Mouse (Mus musculus): ENCODE results near the gene Flcn. TPM values are rescaled to one million over a fixed set of nuclear protein-coding genes. Genes with fewer than 3 reads are reported as not detected.
"Not testable (repeated sequence)": the region's sequence is repeated elsewhere in the genome, so short reads cannot be mapped to it uniquely, and the experiment has no call there.

Gene Flcn
- 100 to 1,000 TPM; 122 to 465 (median 250) TPM for total RNA-seq (2018; cell fraction: chromatin; rRNA removed)
- 100 to 1,000 TPM in 1 of 26 experiments, 10 to 100 TPM in 25; 14.4 to 102 (median 50.4) TPM for total RNA-seq (2018; cell fraction: cytosol; rRNA removed)
- total RNA-seq (2018; cell fraction: nucleus; rRNA removed), result 100 to 1,000 TPM in 23 of 26 experiments, 10 to 100 TPM in 3; 70.1 to 307 (median 159) TPM
- polyA plus RNA-seq (2018), result 36.7 to 92.1 TPM (median 40.6 TPM) in 3 replicates

- Histone ChIP-seq H3K79me2 (ENCODE audit: inconsistent target) (peaks cover 54% of the 10 kb centered on the region), H3K4me3 (ENCODE audit: inconsistent target) (peak within 1 kb of the TSS; percentile 93), H3K36me3 (ENCODE audit: inconsistent target) (peaks cover 29% of the 10 kb centered on the region), H3K27ac (peak within 1 kb of the TSS; percentile 98)
- WGBS (ENCODE audit: missing documents), result under 1% methylated on average over 52 of the region's 52 CpGs
Measured at GRCm38 (mm10) chr11:59809670-59810474, at the start of gene Flcn. Flcn (minus strand) TSS chr11:59810016.

DNA sequence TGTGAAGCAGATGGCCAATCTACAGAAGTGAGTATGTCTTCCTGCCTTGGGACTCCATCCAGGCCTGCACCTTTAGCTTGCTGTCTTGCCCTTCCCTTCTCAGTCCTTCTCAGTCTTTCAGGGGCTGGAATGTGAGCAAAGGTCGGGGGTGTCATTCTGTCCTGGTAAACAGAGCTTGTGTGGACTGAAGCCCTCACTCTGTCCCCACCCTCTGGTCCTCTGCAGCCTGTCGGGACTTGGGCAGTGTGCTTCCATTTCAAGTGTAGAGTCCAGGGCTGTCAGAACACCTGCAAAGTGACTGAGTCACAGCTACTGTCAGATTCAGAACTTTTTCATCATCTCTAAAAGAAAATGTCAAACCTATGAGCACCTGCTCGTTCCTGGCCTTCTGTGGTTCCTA, 43.0 kb upstream of the Flcn start:
- peaks cover 8% of the 10 kb centered on the region; the same call in 1 of the 2 replicates for H3K36me3 ChIP-seq (ENCODE audit: inconsistent target)
- no peak overlapping the region for H3K27ac ChIP-seq
- 71% methylated on average over 3 of the region's 3 CpGs for WGBS (ENCODE audit: missing documents)
- H3K79me2 ChIP-seq (ENCODE audit: inconsistent target), result no peaks in the 10 kb centered on the region; the same call in 1 of the 2 replicates
- no peak overlapping the region for H3K4me3 ChIP-seq (ENCODE audit: inconsistent target)

GRCm38 (mm10) chr11:59847891-59848884, 38.4 kb upstream of the Flcn start:
- WGBS (ENCODE audit: missing documents), result under 1% methylated on average over 64 of the region's 69 CpGs
- H3K4me3 ChIP-seq (ENCODE audit: inconsistent target), result peak overlapping the region; percentile 67
- H3K36me3 ChIP-seq (ENCODE audit: inconsistent target), result no peaks in the 10 kb centered on the region
- peaks cover 38% of the 10 kb centered on the region; the same call in 1 of the 2 replicates for H3K79me2 ChIP-seq (ENCODE audit: inconsistent target)
- peak overlapping the region; percentile 58 for H3K27ac ChIP-seq

DNA sequence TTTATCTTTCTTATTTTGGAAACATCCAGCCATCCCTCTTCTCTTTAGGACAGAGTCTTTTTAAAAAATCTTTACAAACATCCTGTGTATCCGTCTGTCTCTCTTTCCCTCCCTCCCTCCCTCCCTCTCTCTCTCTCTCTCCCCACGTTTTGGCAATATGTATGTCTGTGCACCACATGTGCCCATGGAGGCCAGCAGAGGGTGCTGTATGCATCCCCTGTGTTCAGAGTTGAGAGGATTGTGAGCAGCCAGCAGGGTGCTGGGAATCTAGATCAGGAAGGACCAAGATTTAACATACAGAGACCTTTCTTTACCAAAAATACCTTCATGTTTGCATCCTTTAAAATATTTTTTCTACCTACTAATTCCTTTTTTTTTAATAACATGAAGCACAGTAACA, 37.3 kb upstream of the Flcn start:
- WGBS (ENCODE audit: missing documents), result 67% methylated on average over 1 of the region's 2 CpGs
- Histone ChIP-seq H3K27ac (no peak overlapping the region), H3K36me3 (ENCODE audit: inconsistent target) (no peaks in the 10 kb centered on the region), H3K79me2 (ENCODE audit: inconsistent target) (peaks cover 49% of the 10 kb centered on the region; the same call in 1 of the 2 replicates), H3K4me3 (ENCODE audit: inconsistent target) (peak overlapping the region; percentile 52)

DNA sequence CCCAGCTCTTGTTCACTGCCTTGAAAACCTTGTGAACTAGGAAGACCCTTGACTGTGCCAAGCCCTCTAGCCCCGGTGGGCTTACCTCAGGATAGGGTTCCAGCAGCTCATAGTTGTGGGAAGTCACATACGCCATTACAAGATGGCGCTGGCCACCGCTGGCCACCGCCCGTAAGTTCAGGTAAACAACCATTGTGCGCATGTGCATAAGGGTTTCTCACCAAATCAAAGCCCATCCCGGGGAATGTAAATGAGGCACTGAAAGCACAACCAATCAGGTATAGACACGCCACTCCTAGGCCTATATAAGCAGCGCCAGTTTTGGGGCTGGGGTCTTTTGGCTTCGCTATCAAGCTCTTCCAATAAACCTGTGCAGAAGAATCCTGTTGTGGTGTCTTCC, 36.5 kb upstream of the Flcn start:
- Histone ChIP-seq H3K79me2 (ENCODE audit: inconsistent target) (peaks cover 57% of the 10 kb centered on the region), H3K4me3 (ENCODE audit: inconsistent target) (no peak overlapping the region), H3K36me3 (ENCODE audit: inconsistent target) (no peaks in the 10 kb centered on the region), H3K27ac (no peak overlapping the region)
- 94% methylated on average over 11 of the region's 11 CpGs for WGBS (ENCODE audit: missing documents)

- peaks cover 86% of the 10 kb centered on the region for H3K79me2 ChIP-seq (ENCODE audit: inconsistent target)
- peaks cover 10% of the 10 kb centered on the region; the same call in 1 of the 2 replicates for H3K36me3 ChIP-seq (ENCODE audit: inconsistent target)
- H3K4me3 ChIP-seq (ENCODE audit: inconsistent target), result peak within 1 kb of the TSS; percentile 72
- peak within 1 kb of the TSS; percentile 84 for H3K27ac ChIP-seq
- WGBS (ENCODE audit: missing documents), result under 1% methylated on average over 43 of the region's 43 CpGs
Measured at GRCm38 (mm10) chr11:59839459-59840126, 29.8 kb upstream of the Flcn start, which contains the start of gene Cops3. Cops3 (minus strand) TSS chr11:59839838.

GRCm38 (mm10) chr11:59839008-59839458, 29.2 kb upstream of the Flcn start, which contains the start of gene Nt5m:
Nt5m (plus strand) TSS chr11:59839447.
- peak within 1 kb of the TSS; percentile 84 for H3K27ac ChIP-seq
- H3K79me2 ChIP-seq (ENCODE audit: inconsistent target), result peaks cover 85% of the 10 kb centered on the region
- H3K4me3 ChIP-seq (ENCODE audit: inconsistent target), result peak within 1 kb of the TSS; percentile 72
- 1% methylated on average over 20 of the region's 24 CpGs for WGBS (ENCODE audit: missing documents)
- peaks cover 10% of the 10 kb centered on the region; the same call in 1 of the 2 replicates for H3K36me3 ChIP-seq (ENCODE audit: inconsistent target)

DNA sequence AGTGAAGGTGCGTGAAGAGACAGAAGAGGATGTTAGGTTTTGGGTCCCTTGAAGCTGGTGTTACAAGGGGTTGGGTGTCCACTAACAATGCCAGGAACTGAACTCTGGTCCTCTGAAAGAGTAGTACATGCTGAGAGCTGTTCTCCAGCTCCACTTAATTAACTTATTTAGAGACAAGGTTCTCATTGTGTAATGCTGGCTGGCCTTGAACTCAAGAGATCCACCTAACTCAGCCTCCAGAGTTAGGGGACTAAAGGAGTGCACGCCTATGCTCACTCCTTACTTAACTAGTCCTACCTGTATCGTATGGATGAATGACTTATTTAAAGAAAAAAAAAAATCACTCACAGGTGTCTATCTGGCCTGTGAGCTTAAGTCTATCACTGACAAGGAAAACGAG, 28.6 kb upstream of the Flcn start:
- Histone ChIP-seq H3K79me2 (ENCODE audit: inconsistent target) (peaks cover 86% of the 10 kb centered on the region), H3K36me3 (ENCODE audit: inconsistent target) (peaks cover 15% of the 10 kb centered on the region; the same call in 1 of the 2 replicates), H3K4me3 (ENCODE audit: inconsistent target) (peak overlapping the region; percentile 72), H3K27ac (no peak overlapping the region)
- WGBS (ENCODE audit: missing documents), result 52% methylated on average over 4 of the region's 4 CpGs

- no CpG with 5 or more reads among the region's 1 CpGs for WGBS (ENCODE audit: missing documents)
- Histone ChIP-seq H3K36me3 (ENCODE audit: inconsistent target) (peaks cover 22% of the 10 kb centered on the region; the same call in 1 of the 2 replicates), H3K79me2 (ENCODE audit: inconsistent target) (peaks cover 79% of the 10 kb centered on the region)
- H3K4me3 ChIP-seq (ENCODE audit: inconsistent target); H3K27ac ChIP-seq: not testable (repeated sequence)
Measured at GRCm38 (mm10) chr11:59837789-59838188, 28.0 kb upstream of the Flcn start.

DNA sequence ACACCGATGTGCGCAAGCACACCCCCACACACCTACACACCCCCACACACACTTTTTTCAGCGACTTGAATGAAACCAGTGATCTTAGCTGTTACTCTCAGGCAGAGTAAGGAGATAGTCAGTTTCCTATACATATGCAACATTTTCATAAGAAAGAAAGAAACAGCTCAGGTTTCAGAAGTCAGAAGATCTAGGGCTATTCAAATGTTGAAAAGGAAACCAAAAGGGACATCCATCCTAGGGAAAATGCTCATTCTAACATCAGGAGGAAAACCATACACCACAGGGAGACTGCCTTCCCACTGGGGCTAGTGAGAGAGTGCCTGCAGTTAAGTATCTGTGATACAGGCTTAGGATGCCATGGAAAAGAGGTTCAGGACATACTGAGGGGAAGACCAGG, 11.8 kb upstream of the Flcn start:
- WGBS (ENCODE audit: missing documents), result 86% methylated on average over 3 of the region's 3 CpGs
- Histone ChIP-seq H3K79me2 (ENCODE audit: inconsistent target) (no peaks in the 10 kb centered on the region), H3K36me3 (ENCODE audit: inconsistent target) (peaks cover 54% of the 10 kb centered on the region), H3K27ac (no peak overlapping the region), H3K4me3 (ENCODE audit: inconsistent target) (no peak overlapping the region)

GRCm38 (mm10) chr11:59817916-59818315, 8.1 kb upstream of the Flcn start:
- H3K4me3 ChIP-seq (ENCODE audit: inconsistent target), result no peak overlapping the region
- H3K79me2 ChIP-seq (ENCODE audit: inconsistent target), result no peaks in the 10 kb centered on the region
- no peak overlapping the region for H3K27ac ChIP-seq
- 100% methylated on average over 3 of the region's 3 CpGs for WGBS (ENCODE audit: missing documents)
- H3K36me3 ChIP-seq (ENCODE audit: inconsistent target), result peaks cover 30% of the 10 kb centered on the region

GRCm38 (mm10) chr11:59815482-59816065, 5.8 kb upstream of the Flcn start:
- WGBS (ENCODE audit: missing documents), result 86% methylated on average over 4 of the region's 6 CpGs
- Histone ChIP-seq H3K4me3 (ENCODE audit: inconsistent target) (no peak overlapping the region), H3K36me3 (ENCODE audit: inconsistent target) (peaks cover 17% of the 10 kb centered on the region), H3K79me2 (ENCODE audit: inconsistent target) (peaks cover 8% of the 10 kb centered on the region; the same call in 1 of the 2 replicates), H3K27ac (no peak overlapping the region)

GRCm38 (mm10) chr11:59814936-59815335, 5.1 kb upstream of the Flcn start:
- H3K27ac ChIP-seq, result no peak overlapping the region
- 96% methylated on average over 6 of the region's 6 CpGs for WGBS (ENCODE audit: missing documents)
- H3K4me3 ChIP-seq (ENCODE audit: inconsistent target), result no peak overlapping the region
- peaks cover 8% of the 10 kb centered on the region; the same call in 1 of the 2 replicates for H3K79me2 ChIP-seq (ENCODE audit: inconsistent target)
- H3K36me3 ChIP-seq (ENCODE audit: inconsistent target), result peaks cover 17% of the 10 kb centered on the region
